Mouse (Mus musculus) frontal cortex, postnatal 25 days (tissue): ENCODE measurements at regions not wholly inside any gene's neighbourhood (a gene's known extent, or its start where the extent isn't known, plus 50 kb on each side); places are given as distances from the start of the nearest gene placed in this dataset.
A peak's percentile ranks its signal among the peaks of the same experiment; 100 is the strongest.

Experiments
- DNase-seq, 2 experiments: peaks; one replicate each; pipeline ENCODE4 v3.0.0; 2022; ENCODE audit warnings: low spot score in 2 of 2

DNA sequence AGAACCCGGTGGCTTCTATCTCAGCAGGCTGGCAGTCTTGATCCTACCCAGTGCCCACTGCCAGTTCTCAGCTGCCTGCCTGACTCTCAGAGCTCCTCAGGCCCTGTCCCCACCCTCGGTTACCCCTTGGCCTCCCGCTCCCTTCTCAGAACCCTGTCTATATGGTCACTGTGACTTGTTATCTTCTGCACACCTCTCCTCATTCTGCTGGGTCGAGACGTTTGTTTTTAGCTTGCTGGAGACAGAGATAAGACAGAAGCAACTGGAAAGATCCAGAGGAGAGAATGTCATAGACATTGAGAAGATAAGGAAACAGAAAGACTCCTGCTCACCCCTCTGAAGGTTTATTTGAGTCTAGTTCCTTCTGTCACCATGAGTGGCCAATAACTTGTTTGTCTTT, 53.8 kb upstream of the Phc1 start:
- no peak for DNase-seq

DNA sequence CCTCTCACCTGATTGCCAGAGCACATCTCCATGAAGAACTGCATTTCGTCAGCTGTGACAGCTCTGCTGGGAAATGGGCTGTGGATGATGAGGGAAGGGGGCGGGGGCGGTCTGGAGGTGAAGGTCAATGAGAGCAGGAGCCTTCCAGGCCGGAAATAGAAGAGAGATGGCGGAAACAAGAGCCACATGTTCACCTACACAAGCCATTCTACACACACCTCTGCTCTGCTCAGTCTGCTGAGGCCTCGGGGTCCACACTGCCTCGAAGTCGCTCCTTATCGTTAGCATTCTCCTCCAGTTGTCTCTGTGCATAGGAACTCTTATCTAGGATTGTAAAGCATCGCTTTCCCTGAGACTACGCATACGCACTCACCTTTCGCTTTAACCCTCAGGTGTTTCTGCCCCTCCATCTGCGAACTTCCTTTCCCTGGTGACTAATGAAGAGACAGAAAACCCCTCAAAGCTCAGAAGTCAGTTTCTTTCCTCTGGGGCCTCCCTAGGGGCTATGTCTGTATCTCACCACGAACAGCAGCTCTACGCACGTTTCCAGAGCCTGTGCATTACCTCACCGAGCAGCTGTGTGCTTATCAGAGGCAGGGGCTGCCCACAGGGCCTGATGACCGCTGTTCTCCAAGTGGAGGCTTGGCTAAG, 53.0 kb upstream of the Phc1 start:
- DNase-seq: no peak

DNA sequence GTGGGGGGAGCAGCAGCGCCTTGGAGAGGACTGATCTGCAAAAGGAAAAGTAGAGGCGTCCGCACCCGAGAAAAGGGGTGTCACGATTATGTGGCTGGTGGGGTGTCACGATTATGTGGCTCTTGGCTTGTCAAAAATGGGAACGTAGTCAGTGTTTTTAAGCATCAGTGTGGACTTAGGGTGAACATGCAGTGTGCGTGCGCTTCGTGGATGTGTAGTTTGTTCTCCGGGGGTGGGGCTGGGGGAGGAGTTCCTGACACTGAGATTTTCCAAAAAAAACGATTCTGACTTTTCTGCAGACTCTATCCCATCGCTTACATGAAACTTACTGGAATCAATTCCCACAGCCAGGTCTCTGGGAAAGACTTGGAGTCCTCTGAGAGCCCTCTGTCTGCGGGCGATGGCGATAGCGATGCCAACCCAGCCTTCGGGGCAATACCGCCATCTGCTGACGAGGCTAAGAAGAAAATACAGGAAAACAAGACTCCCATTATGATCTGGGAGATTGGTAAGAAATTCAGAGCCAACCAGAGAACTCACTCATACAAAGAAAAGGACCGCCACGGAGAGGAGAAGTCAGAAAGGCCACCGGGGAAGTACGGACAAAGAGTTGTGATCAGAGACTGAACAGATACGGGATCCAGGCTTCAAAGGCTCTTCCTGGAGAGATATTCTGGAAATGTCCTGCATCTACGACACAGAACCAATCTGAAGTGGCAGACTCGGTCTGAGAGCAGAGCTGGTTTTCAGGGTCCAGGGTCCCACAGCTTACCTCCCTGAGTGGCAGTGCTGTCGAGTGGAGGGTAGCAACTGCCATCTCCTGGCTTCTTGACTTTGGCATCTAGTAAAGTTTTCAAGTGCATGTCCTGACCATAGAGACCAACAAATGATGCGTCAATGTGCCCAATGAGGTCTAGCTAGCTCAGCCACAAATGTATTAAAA, 51.6 kb upstream of the Phc1 start:
- DNase-seq: peak; percentile 37 to 68

DNA sequence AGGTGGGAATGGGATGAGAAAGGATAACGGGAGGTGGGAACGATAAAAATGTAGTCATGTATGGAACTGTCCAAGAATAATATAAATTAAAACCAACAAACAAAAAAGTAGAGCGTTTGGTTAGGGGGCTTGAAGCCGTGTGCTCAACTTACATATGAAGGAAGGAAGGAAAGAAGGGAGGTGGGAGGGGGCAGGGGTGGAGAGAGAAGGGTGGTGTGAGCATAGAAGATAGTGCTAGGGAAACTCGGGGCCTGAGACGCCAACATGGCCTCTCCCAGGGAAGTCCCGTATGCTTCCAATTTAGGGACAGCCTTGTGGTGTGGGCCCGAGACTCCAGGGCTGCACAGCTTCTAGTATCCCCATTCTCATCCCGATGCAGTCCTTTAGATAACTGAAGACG, 50.8 kb upstream of the Phc1 start:
- DNase-seq: no peak

DNA sequence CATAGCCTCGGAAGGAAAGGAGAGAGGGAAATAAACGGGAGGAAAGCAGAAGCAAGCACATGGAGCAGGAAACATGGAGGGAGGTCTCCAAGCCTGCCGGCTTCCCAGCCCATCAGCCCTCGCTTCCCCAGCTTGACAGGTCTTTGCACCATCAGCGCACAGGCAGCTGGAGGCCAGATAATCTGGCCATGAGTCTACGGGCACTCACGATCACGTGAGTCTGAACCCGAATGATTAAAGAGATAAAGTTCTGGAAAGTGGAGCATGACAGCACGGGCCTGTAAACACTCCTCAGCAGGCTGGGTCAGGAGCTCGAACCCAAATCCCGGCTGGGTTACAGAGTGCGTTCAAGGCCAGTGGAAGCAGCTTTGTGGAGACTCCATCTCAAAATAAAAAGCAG, 50.4 kb upstream of the Phc1 start:
- no peak for DNase-seq
